Mouse (Mus musculus): ENCODE data around the gene Cabp2. TPM values are rescaled to one million over a fixed set of nuclear protein-coding genes. Genes with fewer than 3 reads are reported as not detected.
"Not testable (repeated sequence)": the region's sequence is repeated elsewhere in the genome, so short reads cannot be mapped to it uniquely, and the experiment has no call there.

Cabp2 gene
- polyA plus RNA-seq, 1 experiment, result not detected

DNA sequence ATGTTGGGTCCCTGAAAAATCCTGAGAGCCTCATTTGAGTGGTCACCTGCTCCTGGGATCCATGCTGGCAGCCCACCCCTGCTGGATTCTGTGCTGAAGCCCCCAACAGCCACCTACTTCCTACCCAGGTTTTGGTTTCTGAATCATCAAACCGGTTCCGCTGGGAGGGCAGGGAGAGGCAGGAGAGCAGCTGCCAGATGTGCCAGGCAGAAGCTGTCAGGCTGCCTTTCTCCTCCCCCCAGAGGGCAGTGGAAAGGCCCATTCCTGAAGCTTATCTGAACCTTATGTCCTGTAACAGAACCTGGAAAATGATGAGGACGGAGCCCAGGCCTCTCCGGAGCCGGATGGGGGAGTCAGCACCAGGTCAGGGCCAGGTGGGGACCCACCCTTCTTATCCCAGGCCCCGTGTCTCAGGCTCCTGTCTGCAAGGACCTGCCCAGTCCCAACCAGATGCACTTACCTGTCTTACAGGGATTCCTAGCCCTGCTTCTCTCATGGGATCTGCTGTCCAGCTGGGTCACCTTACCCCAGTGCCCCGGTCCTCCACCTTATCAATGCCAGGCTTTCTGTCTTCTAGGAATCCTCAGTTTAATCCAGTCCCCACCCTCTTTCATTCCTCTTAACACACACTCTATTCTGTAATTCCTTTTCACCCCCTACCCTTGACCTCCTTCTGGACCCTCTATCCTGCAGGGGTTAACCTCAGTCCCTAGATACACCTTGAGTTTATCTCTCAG, 45.5 kb downstream of the Cabp2 start:
- TF ChIP-seq POLR2A (IDR thresholded peaks at IDR 0.05; ENCODE audit: extremely low read depth, insufficient read depth, low read length) (no peak), CTCF (IDR thresholded peaks at IDR 0.05; ENCODE audit: extremely low read depth, insufficient read depth, low read length) (no peak)
- peak overlapping the region; percentile 41; the same call in 1 of the 2 replicates for H3K27ac ChIP-seq (ENCODE audit: insufficient read depth, low read length)
- H3K4me1 ChIP-seq (ENCODE audit: control insufficient read depth, insufficient read depth, low read length), result no peaks in the 10 kb centered on the region
- peak overlapping the region; percentile 91 for H3K4me3 ChIP-seq (ENCODE audit: insufficient read depth, low read length)

DNA sequence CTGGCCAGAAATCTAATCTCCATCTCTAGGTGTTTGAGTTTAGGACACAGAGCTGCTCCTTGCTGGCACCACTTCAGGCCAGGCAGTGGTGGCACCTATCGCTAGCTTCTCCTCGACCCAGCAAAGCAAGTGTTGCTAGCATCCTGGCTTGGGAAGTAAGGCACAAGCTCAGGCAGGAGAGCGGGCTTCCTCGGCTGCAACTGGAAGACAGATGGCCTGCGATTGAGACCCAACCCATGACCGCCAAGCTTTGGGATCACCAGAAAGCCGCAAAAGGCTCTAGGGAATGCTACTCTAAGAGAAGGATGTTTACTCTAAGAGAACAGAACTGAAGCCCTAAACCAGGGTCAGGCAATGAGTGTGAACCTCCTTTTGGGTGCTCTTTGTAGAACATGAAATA, 48.1 kb downstream of the Cabp2 start:
- Histone ChIP-seq H3K27ac (ENCODE audit: insufficient read depth, low read length) (no peak overlapping the region), H3K4me3 (ENCODE audit: insufficient read depth, low read length) (no peak overlapping the region), H3K4me1 (ENCODE audit: control insufficient read depth, insufficient read depth, low read length) (no peaks in the 10 kb centered on the region)
- TF ChIP-seq POLR2A (IDR thresholded peaks at IDR 0.05; ENCODE audit: extremely low read depth, insufficient read depth, low read length) (no peak), CTCF (IDR thresholded peaks at IDR 0.05; ENCODE audit: extremely low read depth, insufficient read depth, low read length) (no peak)

DNA sequence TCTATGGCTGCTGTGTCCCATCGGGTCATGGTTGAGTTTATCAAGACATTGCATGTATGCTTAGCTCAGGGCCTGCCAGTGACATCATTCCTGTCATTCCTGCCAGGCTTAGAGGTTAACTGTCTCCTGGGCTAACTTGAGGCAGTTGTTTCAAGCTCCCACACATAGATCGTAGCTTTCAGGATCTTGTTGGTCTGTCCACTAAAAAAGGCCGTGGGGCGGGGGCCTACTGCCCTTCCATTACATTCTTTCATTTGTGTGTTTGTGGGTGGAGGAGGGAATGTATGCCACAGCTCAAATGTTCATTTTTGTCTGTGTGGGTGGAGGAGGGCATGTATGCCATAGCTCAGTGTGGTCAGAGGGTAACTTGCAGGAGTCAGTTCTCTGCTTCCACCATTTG, 48.7 kb downstream of the Cabp2 start:
- TF ChIP-seq CTCF (IDR thresholded peaks at IDR 0.05; ENCODE audit: extremely low read depth, insufficient read depth, low read length), result no peak
- TF ChIP-seq POLR2A (IDR thresholded peaks at IDR 0.05; ENCODE audit: extremely low read depth, insufficient read depth, low read length), result no peak
- H3K27ac ChIP-seq (ENCODE audit: insufficient read depth, low read length), result no peak overlapping the region
- no peak overlapping the region for H3K4me3 ChIP-seq (ENCODE audit: insufficient read depth, low read length)
- no peaks in the 10 kb centered on the region for H3K4me1 ChIP-seq (ENCODE audit: control insufficient read depth, insufficient read depth, low read length)

DNA sequence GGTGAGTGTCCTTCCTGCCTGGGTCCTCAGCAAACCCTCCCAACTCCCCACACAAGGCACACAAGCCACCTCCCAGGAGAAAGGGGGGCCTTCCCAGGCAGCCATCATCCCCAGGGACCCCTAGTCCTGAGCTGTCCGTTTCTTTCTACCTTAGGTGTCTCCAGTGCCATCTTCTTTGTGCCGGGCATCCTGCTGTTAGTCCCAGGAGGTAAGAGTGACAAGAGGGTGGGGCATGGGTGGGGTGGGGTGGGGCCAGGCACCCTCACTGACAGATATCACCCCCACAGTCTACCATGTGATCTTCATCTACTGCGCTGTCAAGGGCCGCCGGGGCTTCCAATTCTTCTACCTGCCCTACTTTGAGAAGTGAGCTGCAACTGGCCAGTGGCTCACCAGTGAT, 49.7 kb downstream of the Cabp2 start:
- Histone ChIP-seq H3K4me3 (ENCODE audit: insufficient read depth, low read length) (no peak overlapping the region), H3K27ac (ENCODE audit: insufficient read depth, low read length) (no peak overlapping the region), H3K4me1 (ENCODE audit: control insufficient read depth, insufficient read depth, low read length) (peaks cover 1% of the 10 kb centered on the region; the same call in 1 of the 2 replicates)
- no peak for TF ChIP-seq CTCF (IDR thresholded peaks at IDR 0.05; ENCODE audit: extremely low read depth, insufficient read depth, low read length)
- TF ChIP-seq POLR2A (IDR thresholded peaks at IDR 0.05; ENCODE audit: extremely low read depth, insufficient read depth, low read length), result no peak

DNA sequence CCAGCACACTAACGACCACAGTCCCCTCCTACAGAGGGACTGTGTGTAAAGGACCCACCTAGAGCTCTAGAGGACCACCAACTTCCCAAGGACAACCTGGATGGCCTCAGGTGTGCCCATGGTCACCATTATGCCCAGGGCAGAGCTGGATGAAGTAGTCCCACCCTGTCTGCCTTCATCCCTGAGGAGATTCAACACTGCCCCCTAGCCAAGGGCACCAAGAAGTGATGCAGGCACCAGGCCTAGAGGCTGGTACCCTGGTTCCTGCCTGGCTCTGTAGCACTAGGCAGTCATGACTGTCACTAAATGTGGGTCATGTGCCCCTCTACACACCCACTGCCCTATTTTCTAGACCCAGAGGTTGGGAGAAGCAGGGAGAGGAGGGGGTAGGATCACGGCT, 50.4 kb downstream of the Cabp2 start:
- Histone ChIP-seq H3K4me3 (ENCODE audit: insufficient read depth, low read length) (no peak overlapping the region), H3K27ac (ENCODE audit: insufficient read depth, low read length) (no peak overlapping the region), H3K4me1 (ENCODE audit: control insufficient read depth, insufficient read depth, low read length) (peaks cover 1% of the 10 kb centered on the region; the same call in 1 of the 2 replicates)
- TF ChIP-seq POLR2A (IDR thresholded peaks at IDR 0.05; ENCODE audit: extremely low read depth, insufficient read depth, low read length) (no peak), CTCF (IDR thresholded peaks at IDR 0.05; ENCODE audit: extremely low read depth, insufficient read depth, low read length) (peak; percentile 24; the same call in 1 of the 2 replicates)

DNA sequence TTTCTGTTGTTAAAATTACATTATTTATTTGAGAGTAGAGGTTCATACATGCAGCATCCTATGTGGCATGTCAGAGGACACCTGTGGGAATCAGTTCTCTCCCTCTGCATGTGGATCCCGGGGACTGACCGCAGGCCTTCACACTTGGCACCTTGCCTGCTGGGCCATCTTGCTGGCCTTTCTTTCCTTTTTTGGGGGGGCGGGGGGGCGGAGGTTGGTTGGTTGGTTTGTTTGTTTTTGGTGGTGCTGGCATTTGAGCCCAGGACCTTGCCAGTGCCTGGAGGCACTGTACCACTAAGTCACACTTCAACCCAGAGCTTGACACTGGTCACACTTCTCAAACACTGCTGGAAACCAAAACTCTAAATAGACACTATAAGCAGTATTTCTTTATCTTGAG, 53.0 kb downstream of the Cabp2 start:
- no peak overlapping the region for H3K27ac ChIP-seq (ENCODE audit: insufficient read depth, low read length)
- H3K4me1 ChIP-seq (ENCODE audit: control insufficient read depth, insufficient read depth, low read length), result peaks cover 1% of the 10 kb centered on the region; the same call in 1 of the 2 replicates
- no peak overlapping the region for H3K4me3 ChIP-seq (ENCODE audit: insufficient read depth, low read length)
- TF ChIP-seq POLR2A (IDR thresholded peaks at IDR 0.05; ENCODE audit: extremely low read depth, insufficient read depth, low read length), result no peak
- no peak for TF ChIP-seq CTCF (IDR thresholded peaks at IDR 0.05; ENCODE audit: extremely low read depth, insufficient read depth, low read length)

DNA sequence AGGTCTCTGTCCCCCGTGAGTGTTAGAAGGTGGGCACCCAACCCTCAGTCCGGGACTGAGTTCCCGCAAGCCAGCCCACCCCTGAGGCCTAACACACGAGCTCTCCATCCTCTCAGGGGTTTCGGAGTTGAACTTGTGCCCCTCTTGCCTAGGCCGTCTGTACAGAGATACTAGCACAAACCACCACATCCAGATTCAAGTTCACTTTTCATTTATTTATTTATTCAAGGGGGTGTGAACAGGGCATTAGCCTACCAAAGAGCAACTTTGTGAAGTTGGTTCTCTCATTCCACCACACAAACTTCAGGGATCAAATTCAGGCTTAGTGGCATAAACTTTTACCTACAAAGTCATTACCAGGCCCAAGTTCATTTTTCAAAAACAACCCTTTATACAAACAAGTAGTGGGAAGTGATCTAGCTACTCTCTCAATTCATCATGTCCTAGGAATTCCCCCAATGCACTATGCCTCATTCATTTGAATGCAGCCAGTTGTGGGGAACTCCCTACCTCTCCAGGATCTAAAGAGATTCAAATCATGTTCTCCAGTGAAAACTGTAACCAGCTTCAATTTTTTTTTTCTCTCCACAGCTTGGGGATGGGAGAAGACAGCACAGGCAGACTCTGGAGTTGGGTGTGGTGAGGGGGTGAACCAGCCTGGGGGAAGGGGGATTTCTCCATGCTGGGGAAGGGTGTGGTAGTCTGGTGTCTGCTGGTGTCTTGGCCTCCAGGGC, 54.0 kb downstream of the Cabp2 start:
- H3K27ac ChIP-seq (ENCODE audit: insufficient read depth, low read length); H3K4me3 ChIP-seq (ENCODE audit: insufficient read depth, low read length); H3K4me1 ChIP-seq (ENCODE audit: control insufficient read depth, insufficient read depth, low read length): not testable (repeated sequence)

DNA sequence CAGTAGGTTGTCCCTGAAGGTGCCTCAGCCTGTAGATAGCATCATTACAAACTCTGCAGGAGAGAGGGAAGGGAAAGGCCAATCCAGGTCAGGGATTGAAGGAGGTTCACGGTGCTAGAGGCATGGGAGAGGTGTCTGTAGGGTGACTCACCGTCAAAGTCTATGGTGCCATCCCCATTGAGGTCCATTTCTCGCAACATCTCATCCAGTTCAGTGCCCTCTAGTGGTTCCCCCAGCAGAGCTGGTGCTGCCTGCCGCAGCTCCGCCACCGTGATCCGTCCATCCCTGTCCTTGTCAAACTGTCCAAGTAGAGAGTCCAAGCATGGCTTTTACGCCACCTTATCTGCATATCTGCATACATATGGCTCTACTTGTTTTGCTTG, 54.6 kb downstream of the Cabp2 start:
- not testable (repeated sequence) for H3K4me3 ChIP-seq (ENCODE audit: insufficient read depth, low read length); H3K27ac ChIP-seq (ENCODE audit: insufficient read depth, low read length); H3K4me1 ChIP-seq (ENCODE audit: control insufficient read depth, insufficient read depth, low read length)
- 0 out of 2 replicates have a peak, but pooled peaks have one; percentile 19 for TF ChIP-seq CTCF (IDR thresholded peaks at IDR 0.05; ENCODE audit: extremely low read depth, insufficient read depth, low read length)

DNA sequence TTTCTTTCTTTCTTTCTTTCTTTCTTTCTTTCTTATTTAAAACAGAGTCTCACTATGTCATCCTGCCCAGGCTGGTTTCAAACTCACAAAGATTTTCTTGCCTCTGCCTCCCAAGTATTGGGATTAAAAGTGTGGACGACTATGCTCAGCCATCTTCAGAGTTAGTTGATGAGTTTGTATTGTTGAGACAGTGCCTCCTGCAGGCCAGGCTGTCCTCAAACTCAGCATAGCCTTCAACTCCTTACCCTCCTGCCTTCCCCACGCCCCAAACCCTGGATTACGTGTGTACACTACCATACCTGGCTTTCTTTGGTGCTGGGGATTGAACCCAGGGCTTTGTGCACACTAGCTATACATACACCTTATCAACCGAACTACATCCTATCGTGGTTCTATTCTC, 55.1 kb downstream of the Cabp2 start:
- Histone ChIP-seq H3K27ac (ENCODE audit: insufficient read depth, low read length) (no peak overlapping the region), H3K4me1 (ENCODE audit: control insufficient read depth, insufficient read depth, low read length) (peaks cover 1% of the 10 kb centered on the region; the same call in 1 of the 2 replicates), H3K4me3 (ENCODE audit: insufficient read depth, low read length) (no peak overlapping the region)
- TF ChIP-seq CTCF (IDR thresholded peaks at IDR 0.05; ENCODE audit: extremely low read depth, insufficient read depth, low read length), result no peak
- no peak for TF ChIP-seq POLR2A (IDR thresholded peaks at IDR 0.05; ENCODE audit: extremely low read depth, insufficient read depth, low read length)

Other genes starting within 250 kb of the Cabp2 start
- gene Chka, start 229.8 kb upstream of the Cabp2 start, polyA plus RNA-seq (2012; rRNA removed), result 134 and 135 TPM in 2 replicates
- gene Tcirg1, start 174.4 kb upstream of the Cabp2 start, polyA plus RNA-seq (2012; rRNA removed), result 34.4 and 38.4 TPM in 2 replicates
- 274 and 288 TPM in 2 replicates for gene Ndufs8, start 168.8 kb upstream of the Cabp2 start, polyA plus RNA-seq (2012; rRNA removed)
- 6.9 and 8.1 TPM in 2 replicates for gene Aldh3b1, start 151.8 kb upstream of the Cabp2 start, polyA plus RNA-seq (2012; rRNA removed)
- gene Unc93b1, start 146.4 kb upstream of the Cabp2 start, polyA plus RNA-seq (2012; rRNA removed), result 33.5 and 36.5 TPM in 2 replicates
- not detected in 2 replicates for gene Aldh3b3, start 122.9 kb upstream of the Cabp2 start, polyA plus RNA-seq (2012; rRNA removed)
- 2.1 and 2.4 TPM in 2 replicates for gene Aldh3b2, start 109.2 kb upstream of the Cabp2 start, polyA plus RNA-seq (2012; rRNA removed)
- gene Acy3, start 95.0 kb upstream of the Cabp2 start, polyA plus RNA-seq (2012; rRNA removed), result 4.1 and 4.6 TPM in 2 replicates
- gene Tbx10, start 88.8 kb upstream of the Cabp2 start, polyA plus RNA-seq (2012; rRNA removed), result not detected in 2 replicates
- gene Nudt8, start 81.0 kb upstream of the Cabp2 start, polyA plus RNA-seq (2012; rRNA removed), result 4.7 and 7.6 TPM in 2 replicates
- 3.1 and 3.2 TPM in 2 replicates for gene Gm49405, start 81.0 kb upstream of the Cabp2 start, polyA plus RNA-seq (2012; rRNA removed)
- 9.4 and 11.7 TPM in 2 replicates for gene Doc2g, start 78.3 kb upstream of the Cabp2 start, polyA plus RNA-seq (2012; rRNA removed)
- gene Ndufv1, start 68.8 kb upstream of the Cabp2 start, polyA plus RNA-seq (2012; rRNA removed), result 260 and 262 TPM in 2 replicates
- 511 and 557 TPM in 2 replicates for gene Gstp1, start 43.6 kb upstream of the Cabp2 start, polyA plus RNA-seq (2012; rRNA removed)
- gene Gstp2, start 35.6 kb upstream of the Cabp2 start, polyA plus RNA-seq (2012; rRNA removed), result 11.7 and 12.9 TPM in 2 replicates
- gene Gstp3, start 22.0 kb upstream of the Cabp2 start, polyA plus RNA-seq (2012; rRNA removed), result not detected in 2 replicates
- 44.3 and 47.3 TPM in 2 replicates for gene Cdk2ap2, start 15.6 kb downstream of the Cabp2 start, polyA plus RNA-seq (2012; rRNA removed)
- 293 and 340 TPM in 2 replicates for gene Pitpnm1, start 18.4 kb downstream of the Cabp2 start, polyA plus RNA-seq (2012; rRNA removed)
- gene Aip, start 44.3 kb downstream of the Cabp2 start, polyA plus RNA-seq (2012; rRNA removed), result 167 and 180 TPM in 2 replicates
- gene Gpr152, start 58.2 kb downstream of the Cabp2 start, polyA plus RNA-seq (2012; rRNA removed), result 0.04 TPM in 2 replicates
- gene Cabp4, start 62.5 kb downstream of the Cabp2 start, polyA plus RNA-seq (2012; rRNA removed), result 0.08 and 0.17 TPM in 2 replicates
- gene Coro1b, start 67.0 kb downstream of the Cabp2 start, polyA plus RNA-seq (2012; rRNA removed), result 207 and 236 TPM in 2 replicates
- 1.3 and 1.6 TPM in 2 replicates for gene Ptprcap, start 72.0 kb downstream of the Cabp2 start, polyA plus RNA-seq (2012; rRNA removed)
- gene Rps6kb2, start 81.8 kb downstream of the Cabp2 start, polyA plus RNA-seq (2012; rRNA removed), result 79.5 and 91.7 TPM in 2 replicates
- gene Carns1, start 93.9 kb downstream of the Cabp2 start, polyA plus RNA-seq (2012; rRNA removed), result 13.4 and 21.4 TPM in 2 replicates
- 2.2 and 2.4 TPM in 2 replicates for gene Tbc1d10c, start 109.7 kb downstream of the Cabp2 start, polyA plus RNA-seq (2012; rRNA removed)
- 385 and 421 TPM in 2 replicates for gene Ppp1ca, start 110.5 kb downstream of the Cabp2 start, polyA plus RNA-seq (2012; rRNA removed)
- 17.3 and 18.4 TPM in 2 replicates for gene Rad9a, start 120.1 kb downstream of the Cabp2 start, polyA plus RNA-seq (2012; rRNA removed)
- gene Clcf1, start 132.7 kb downstream of the Cabp2 start, polyA plus RNA-seq (2012; rRNA removed), result 2.4 and 2.8 TPM in 2 replicates
- not detected in 2 replicates for gene AC109138.7, start 132.8 kb downstream of the Cabp2 start, polyA plus RNA-seq (2012; rRNA removed)
- gene Pold4, start 150.3 kb downstream of the Cabp2 start, polyA plus RNA-seq (2012; rRNA removed), result 38.9 and 39.7 TPM in 2 replicates
- 148 and 177 TPM in 2 replicates for gene Ssh3, start 187.6 kb downstream of the Cabp2 start, polyA plus RNA-seq (2012; rRNA removed)
- 76.1 and 85.9 TPM in 2 replicates for gene Ankrd13d, start 201.6 kb downstream of the Cabp2 start, polyA plus RNA-seq (2012; rRNA removed)
- 220 and 239 TPM in 2 replicates for gene Grk2, start 224.6 kb downstream of the Cabp2 start, polyA plus RNA-seq (2012; rRNA removed)